Mouse (Mus musculus): ENCODE measurements around the gene Prss30. TPM values are rescaled to one million over a fixed set of nuclear protein-coding genes. Genes with fewer than 3 reads are reported as not detected.

The Prss30 gene
- polyA plus RNA-seq, 1 experiment from 2014 or later: not detected

- H3K9me3 ChIP-seq: no peaks in the 10 kb centered on the region
- H3K4me3 ChIP-seq: no peak overlapping the region
- no peak overlapping the region for H3K27ac ChIP-seq
- no peak overlapping the region for H3K9ac ChIP-seq
- no peaks in the 10 kb centered on the region for H3K4me1 ChIP-seq (replicated peaks)
- no peak overlapping the region for H3K4me2 ChIP-seq
- ATAC-seq (ENCODE audit: low FRiP score): no peak
- H3K36me3 ChIP-seq: no peaks in the 10 kb centered on the region
- WGBS: 95% methylated on average over 14 of the region's 14 CpGs
- H3K27me3 ChIP-seq: 0 out of 2 replicates have a peak, but pooled peaks cover 6% of the 10 kb centered on the region
These were observed 23.8 kb upstream of the Prss30 start for GRCm38 (mm10) chr17:24004071-24004665.

DNA sequence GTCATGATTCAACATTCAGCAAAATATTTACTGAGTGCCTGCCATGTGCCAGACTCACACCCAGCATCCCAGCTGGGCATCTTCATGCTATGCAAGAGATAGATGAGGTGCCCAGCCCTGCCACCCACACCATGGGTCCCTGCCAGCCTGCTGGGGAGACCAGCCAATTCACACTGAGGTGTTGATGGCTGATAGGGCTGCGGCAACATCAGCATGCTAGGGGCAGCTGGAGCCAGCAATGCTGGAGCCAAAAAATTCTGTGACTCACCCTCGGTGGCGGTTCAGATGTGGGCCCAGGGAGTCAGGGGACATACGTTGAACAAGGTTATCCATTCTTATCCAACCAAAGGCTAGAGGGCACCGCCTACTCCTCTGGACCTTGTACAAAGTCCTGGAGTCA, 20.0 kb upstream of the Prss30 start:
- Histone ChIP-seq H3K36me3 (no peaks in the 10 kb centered on the region), H3K27me3 (0 out of 2 replicates have a peak, but pooled peaks cover 10% of the 10 kb centered on the region), H3K4me2 (no peak overlapping the region), H3K4me3 (no peak overlapping the region), H3K4me1 (replicated peaks) (no peaks in the 10 kb centered on the region), H3K9ac (no peak overlapping the region), H3K9me3 (no peaks in the 10 kb centered on the region), H3K27ac (no peak overlapping the region)
- WGBS: 79% methylated on average over 5 of the region's 5 CpGs
- no peak for ATAC-seq (ENCODE audit: low FRiP score)

GRCm38 (mm10) chr17:23998383-23998782, 18.0 kb upstream of the Prss30 start:
- H3K36me3 ChIP-seq: no peaks in the 10 kb centered on the region
- WGBS: 76% methylated on average over 6 of the region's 6 CpGs
- no peak overlapping the region for H3K4me3 ChIP-seq
- no peak for ATAC-seq (ENCODE audit: low FRiP score)
- peaks cover 3% of the 10 kb centered on the region; the same call in 1 of the 2 replicates for H3K4me1 ChIP-seq (replicated peaks)
- no peak overlapping the region for H3K9ac ChIP-seq
- no peak overlapping the region for H3K27ac ChIP-seq
- H3K27me3 ChIP-seq: peaks cover 13% of the 10 kb centered on the region; the same call in 1 of the 2 replicates
- H3K9me3 ChIP-seq: no peaks in the 10 kb centered on the region
- no peak overlapping the region for H3K4me2 ChIP-seq

DNA sequence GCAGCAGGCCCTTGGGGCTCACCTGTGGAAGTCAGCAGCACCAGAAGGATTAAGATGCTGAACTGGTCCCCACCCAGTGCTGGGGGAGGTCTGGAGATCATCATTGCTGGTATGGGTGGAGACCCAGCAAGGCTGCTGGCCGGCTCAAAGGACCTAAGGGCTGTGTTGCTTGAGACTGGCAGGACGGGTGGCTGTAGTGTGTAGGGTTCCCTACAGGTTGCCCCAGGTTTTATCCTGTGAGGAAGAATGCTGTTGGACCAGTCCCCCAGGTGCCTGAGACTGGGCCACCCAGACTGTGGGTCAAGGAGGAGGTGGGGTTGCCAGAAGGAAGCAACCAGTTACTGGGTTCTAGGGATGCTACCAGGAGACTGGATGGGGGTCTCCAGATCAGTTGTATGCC, 17.5 kb upstream of the Prss30 start, which contains the start of gene Prss22:
Gene Prss22 (minus strand): TSS at position 200 of the 400 bp plus-strand sequence.
- Histone ChIP-seq H3K27ac (no peak within 1 kb of the TSS), H3K4me3 (no peak within 1 kb of the TSS), H3K9me3 (no peaks in the 10 kb centered on the region), H3K27me3 (peaks cover 13% of the 10 kb centered on the region; the same call in 1 of the 2 replicates), H3K4me1 (replicated peaks) (peaks cover 8% of the 10 kb centered on the region), H3K9ac (no peak within 1 kb of the TSS; the same call in 1 of the 2 replicates), H3K36me3 (no peaks in the 10 kb centered on the region), H3K4me2 (no peak within 1 kb of the TSS)
- no peak for ATAC-seq (ENCODE audit: low FRiP score)
- WGBS: 83% methylated on average over 2 of the region's 2 CpGs

GRCm38 (mm10) chr17:23995421-23995820, 15.1 kb upstream of the Prss30 start:
- Histone ChIP-seq H3K4me3 (no peak overlapping the region), H3K9me3 (no peaks in the 10 kb centered on the region), H3K9ac (no peak overlapping the region), H3K36me3 (no peaks in the 10 kb centered on the region), H3K4me1 (replicated peaks) (peaks cover 9% of the 10 kb centered on the region), H3K4me2 (no peak overlapping the region), H3K27me3 (peaks cover 13% of the 10 kb centered on the region; the same call in 1 of the 2 replicates), H3K27ac (no peak overlapping the region)
- no peak for ATAC-seq (ENCODE audit: low FRiP score)
- WGBS: 35% methylated on average over 1 of the region's 1 CpGs

GRCm38 (mm10) chr17:23994667-23995066, 14.3 kb upstream of the Prss30 start:
- H3K27ac ChIP-seq: no peak overlapping the region
- WGBS: 76% methylated on average over 7 of the region's 7 CpGs
- ATAC-seq (ENCODE audit: low FRiP score): no peak
- H3K27me3 ChIP-seq: peaks cover 13% of the 10 kb centered on the region; the same call in 1 of the 2 replicates
- no peak overlapping the region for H3K4me3 ChIP-seq
- H3K9ac ChIP-seq: no peak overlapping the region
- H3K36me3 ChIP-seq: no peaks in the 10 kb centered on the region
- no peak overlapping the region for H3K4me2 ChIP-seq
- H3K9me3 ChIP-seq: no peaks in the 10 kb centered on the region
- peaks cover 9% of the 10 kb centered on the region for H3K4me1 ChIP-seq (replicated peaks)

- Histone ChIP-seq H3K9me3 (no peaks in the 10 kb centered on the region), H3K36me3 (no peaks in the 10 kb centered on the region), H3K9ac (peak overlapping the region; percentile 74), H3K27ac (no peak overlapping the region), H3K4me1 (replicated peaks) (peaks cover 9% of the 10 kb centered on the region), H3K27me3 (peaks cover 13% of the 10 kb centered on the region; the same call in 1 of the 2 replicates), H3K4me2 (peak overlapping the region; percentile 60), H3K4me3 (peak overlapping the region; percentile 32)
- WGBS: 9% methylated on average over 31 of the region's 31 CpGs
- ATAC-seq (ENCODE audit: low FRiP score): peak; percentile 76
These were observed 13.4 kb upstream of the Prss30 start for GRCm38 (mm10) chr17:23993559-23994428.

GRCm38 (mm10) chr17:23992789-23993553, 12.6 kb upstream of the Prss30 start:
- Histone ChIP-seq H3K9ac (peak overlapping the region; percentile 74), H3K9me3 (no peaks in the 10 kb centered on the region), H3K4me2 (peak overlapping the region; percentile 60), H3K27ac (0 out of 2 replicates have a peak overlapping the region, but pooled peaks have one; percentile 8), H3K4me3 (peak overlapping the region; percentile 32), H3K4me1 (replicated peaks) (peaks cover 9% of the 10 kb centered on the region), H3K36me3 (no peaks in the 10 kb centered on the region), H3K27me3 (peaks cover 13% of the 10 kb centered on the region; the same call in 1 of the 2 replicates)
- WGBS: 70% methylated on average over 9 of the region's 9 CpGs
- ATAC-seq (ENCODE audit: low FRiP score): peak; percentile 63

GRCm38 (mm10) chr17:23989802-23990201, 9.4 kb upstream of the Prss30 start:
- peaks cover 9% of the 10 kb centered on the region for H3K4me1 ChIP-seq (replicated peaks)
- H3K36me3 ChIP-seq: no peaks in the 10 kb centered on the region
- no peak overlapping the region for H3K9ac ChIP-seq
- H3K4me3 ChIP-seq: no peak overlapping the region
- no peaks in the 10 kb centered on the region for H3K9me3 ChIP-seq
- H3K27ac ChIP-seq: no peak overlapping the region
- no peak overlapping the region for H3K4me2 ChIP-seq
- 52% methylated on average over 2 of the region's 2 CpGs for WGBS
- ATAC-seq (ENCODE audit: low FRiP score): no peak
- H3K27me3 ChIP-seq: no peaks in the 10 kb centered on the region

- WGBS: 84% methylated on average over 1 of the region's 1 CpGs
- no peaks in the 10 kb centered on the region for H3K4me1 ChIP-seq (replicated peaks)
- no peak for ATAC-seq (ENCODE audit: low FRiP score)
These were observed 4.6 kb upstream of the Prss30 start for GRCm38 (mm10) chr17:23984989-23985388.

GRCm38 (mm10) chr17:23982912-23983311, 2.5 kb upstream of the Prss30 start:
- Histone ChIP-seq H3K9me3 (no peaks in the 10 kb centered on the region), H3K4me1 (replicated peaks) (no peaks in the 10 kb centered on the region), H3K4me3 (no peak overlapping the region), H3K36me3 (no peaks in the 10 kb centered on the region), H3K27ac (no peak overlapping the region), H3K27me3 (0 out of 2 replicates have a peak, but pooled peaks cover 3% of the 10 kb centered on the region), H3K9ac (no peak overlapping the region), H3K4me2 (no peak overlapping the region)
- ATAC-seq (ENCODE audit: low FRiP score): no peak
- WGBS: 66% methylated on average over 4 of the region's 4 CpGs

More at GRCm38 (mm10) chr17:23984989-23985388, 4.6 kb upstream of the Prss30 start:
- Histone ChIP-seq H3K36me3 (no peaks in the 10 kb centered on the region), H3K4me2 (no peak overlapping the region), H3K9me3 (no peaks in the 10 kb centered on the region), H3K4me3 (no peak overlapping the region), H3K27me3 (no peaks in the 10 kb centered on the region), H3K9ac (no peak overlapping the region), H3K27ac (no peak overlapping the region)

DNA sequence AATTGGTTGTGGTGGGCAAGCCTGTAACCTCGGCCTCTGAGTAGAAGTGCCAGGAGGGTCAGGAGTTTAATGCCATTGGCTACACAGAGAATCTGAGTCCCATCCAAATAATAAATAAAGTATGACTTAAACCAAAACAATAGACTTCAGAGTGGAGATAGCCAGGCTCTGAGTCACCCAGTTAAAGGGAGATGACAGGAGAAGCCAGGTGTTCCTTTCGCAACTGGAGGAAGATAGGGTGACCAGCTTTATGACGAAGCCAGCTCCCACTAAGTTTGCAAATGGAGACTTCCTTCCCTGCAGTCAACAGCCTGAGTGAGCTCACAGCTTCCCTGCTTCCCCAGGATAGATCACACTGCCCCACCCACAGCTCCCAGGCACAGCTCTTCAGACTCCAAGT, 895 bp downstream of the Prss30 start:
- ATAC-seq (ENCODE audit: low FRiP score): no peak
- Histone ChIP-seq H3K36me3 (no peaks in the 10 kb centered on the region), H3K9ac (no peak overlapping the region), H3K4me3 (no peak overlapping the region), H3K27ac (no peak overlapping the region), H3K4me2 (no peak overlapping the region), H3K27me3 (0 out of 2 replicates have a peak, but pooled peaks cover 3% of the 10 kb centered on the region), H3K9me3 (no peaks in the 10 kb centered on the region), H3K4me1 (replicated peaks) (no peaks in the 10 kb centered on the region)
- 74% methylated on average over 3 of the region's 3 CpGs for WGBS

Measured in hindbrain, embryonic 13.5 days (tissue).